Mouse (Mus musculus): Measurements from ENCODE around the gene Ak7.

GRCm38 (mm10) chr12:105735226-105735888 lies 29.6 kb downstream of the Ak7 start:
- TF ChIP-seq GATA1 (IDR thresholded peaks at IDR 0.05; ENCODE audit: borderline replicate concordance, low read length) (no peak), FLI1 (IDR thresholded peaks at IDR 0.05; ENCODE audit: low read length) (no peak)
